In the genomic region with DNA sequence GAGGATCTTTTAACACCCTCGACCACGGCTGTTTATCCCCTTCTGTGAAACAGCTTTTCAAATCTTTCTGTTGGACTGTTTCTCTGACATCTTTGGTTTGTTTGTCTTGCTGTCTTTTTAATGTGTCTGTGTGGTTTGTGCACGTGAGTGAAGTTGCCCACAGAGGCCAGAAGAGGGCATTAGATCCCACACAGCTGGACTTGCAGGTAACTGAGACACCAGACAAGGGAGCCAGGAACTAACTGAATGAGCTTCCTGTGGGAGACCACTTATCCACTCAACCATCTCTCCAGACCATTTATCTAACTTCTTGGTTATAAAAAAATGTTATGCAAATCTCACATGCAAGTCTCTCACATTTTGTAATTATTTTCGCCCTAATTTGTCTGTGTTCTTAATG, we compare ENCODE assay signal across 17 mouse cellular contexts. TPM values are rescaled to one million over a fixed set of nuclear protein-coding genes. Genes with fewer than 3 reads are reported as not detected.
DNase-seq lines count a peak whose midpoint lies in the region; ATAC-seq lines count a peak whose summit lies in the region.
"Had no signal": no experiment of that assay in that cellular context is flagged by ENCODE, and none has a peak within 500 bp of the region (broad histone marks: within the 10 kb centered on the region; RNA-seq: fewer than 3 reads in every experiment).

No protein-coding gene starts in this region.

- 89% methylated on average over 4 of the region's 4 CpGs for WGBS in heart, embryonic 11.5 days (ENCODE audit: insufficient replicate concordance)
- 87% methylated on average over 4 of the region's 4 CpGs for WGBS in kidney, embryonic 16.5 days

- no peak for ATAC-seq in heart, embryonic 11.5 days (replicated peaks; ENCODE audit: insufficient number of reproducible peaks, low FRiP score, low TSS enrichment)
- no peak for ATAC-seq in kidney, embryonic 16.5 days (ENCODE audit: low FRiP score, low TSS enrichment)
- ATAC-seq: forebrain, embryonic 15.5 days; intestine, embryonic 16.5 days had no signal

- intact Hi-C loops in heart, postnatal 25 days (cut with DNase I), result no loop called here

- H3K27me3 ChIP-seq in heart, embryonic 11.5 days (ENCODE audit: control insufficient read depth, insufficient read depth, low read length), result no peaks in the 10 kb centered on the region
- no peaks in the 10 kb centered on the region for H3K27me3 ChIP-seq in kidney, embryonic 16.5 days (ENCODE audit: insufficient read depth, low read length)
- H3K27me3 ChIP-seq: forebrain, embryonic 15.5 days had no signal

- no peak overlapping the region for H3K4me3 ChIP-seq in heart, embryonic 11.5 days (ENCODE audit: low read depth, low read length)
- H3K4me3 ChIP-seq in kidney, embryonic 16.5 days (ENCODE audit: low read length), result no peak overlapping the region
- H3K4me3 ChIP-seq: forebrain, embryonic 15.5 days had no signal

- no peak overlapping the region for H3K9ac ChIP-seq in heart, embryonic 11.5 days (ENCODE audit: low read depth, low read length)
- H3K9ac ChIP-seq in kidney, embryonic 16.5 days (replicated peaks; ENCODE audit: low read length), result no peak overlapping the region
- H3K9ac ChIP-seq: forebrain, embryonic 15.5 days had no signal

- peak overlapping the region; percentile 42; the same call in 1 of the 2 replicates for H3K27ac ChIP-seq in heart, embryonic 11.5 days (ENCODE audit: low read depth, low read length)
- H3K27ac ChIP-seq in kidney, embryonic 16.5 days (ENCODE audit: low read length), result 0 out of 2 replicates have a peak overlapping the region, but pooled peaks have one; percentile 29
- H3K27ac ChIP-seq: forebrain, embryonic 15.5 days had no signal

- 0 out of 2 replicates have a peak, but pooled peaks cover 2% of the 10 kb centered on the region for H3K36me3 ChIP-seq in heart, embryonic 11.5 days (ENCODE audit: control insufficient read depth, insufficient read depth, low read length)
- H3K36me3 ChIP-seq in kidney, embryonic 16.5 days (ENCODE audit: insufficient read depth, low read length), result 0 out of 2 replicates have a peak, but pooled peaks cover 2% of the 10 kb centered on the region
- H3K36me3 ChIP-seq: forebrain, embryonic 15.5 days had no signal

- H3K4me2 ChIP-seq in heart, embryonic 11.5 days, result no peak overlapping the region
- no peak overlapping the region for H3K4me2 ChIP-seq in kidney, embryonic 16.5 days (replicated peaks; ENCODE audit: low read depth, low read length)
- H3K4me2 ChIP-seq: forebrain, embryonic 15.5 days; midbrain, embryonic 11.5 days had no signal

- no peaks in the 10 kb centered on the region for H3K9me3 ChIP-seq in heart, embryonic 11.5 days (replicated peaks; ENCODE audit: control insufficient read depth, low read length)
- H3K9me3 ChIP-seq in kidney, embryonic 16.5 days (ENCODE audit: low read length), result no peaks in the 10 kb centered on the region
- H3K9me3 ChIP-seq: forebrain, embryonic 15.5 days had no signal

- DNase-seq in heart, postnatal 25 days (ENCODE audit: low spot score), result no peak
- DNase-seq in kidney, adult 18-20 months, result no peak
- DNase-seq in thymus, postnatal 0 days (ENCODE audit: low spot score), result peak; percentile 37
- no peak for DNase-seq in thymus, postnatal 25 days
- no peak for DNase-seq in spleen, postnatal 36 days (ENCODE audit: low spot score in 2 of 2)
- no peak for DNase-seq in spleen, adult 12 weeks (ENCODE audit: low spot score)
- DNase-seq: adrenal gland, adult 8-10 months; cerebellum, adult 9-10 months; embryo, embryonic 11 days; gastrocnemius, postnatal 10 days; lung, postnatal 14 days; thymus, postnatal 4 days had no signal

- peaks cover 34% of the 10 kb centered on the region for H3K4me1 ChIP-seq in heart, embryonic 11.5 days (ENCODE audit: control insufficient read depth, insufficient read depth, low read length)
- peaks cover 16% of the 10 kb centered on the region for H3K4me1 ChIP-seq in kidney, embryonic 16.5 days (ENCODE audit: insufficient read depth, low read length)

RNA-seq across cellular contexts. Expression of a gene that starts 18.5 kb away (rescaled TPM):
- 18.5 and 23.2 TPM in 2 replicates for polyA plus RNA-seq in heart, embryonic 11.5 days (2014; fragmentation: Nextera tagmentation; extraction: Ambion mirVana)
- 100 to 1,000 TPM; 272 to 278 TPM for total RNA-seq in heart, postnatal 25 days (2021)
- polyA plus RNA-seq in kidney, embryonic 16.5 days (2015; fragmentation: Nextera tagmentation; extraction: Ambion mirVana), result 9.0 and 10.3 TPM in 2 replicates
- polyA plus RNA-seq in thymus, postnatal 0 days (2015; fragmentation: Nextera tagmentation; extraction: Ambion mirVana), result 13.0 and 15.3 TPM in 2 replicates

RNA-seq across cellular contexts. Expression of a gene that starts 33.0 kb away (rescaled TPM):
- polyA plus RNA-seq in heart, embryonic 11.5 days (2014; fragmentation: Nextera tagmentation; extraction: Ambion mirVana), result 7.1 and 8.6 TPM in 2 replicates
- 10 to 100 TPM in 1 of 2 experiments, 1 to 10 TPM in 1; 9.5 to 12.2 TPM for total RNA-seq in heart, postnatal 25 days (2021)
- 9.1 and 9.8 TPM in 2 replicates for polyA plus RNA-seq in kidney, embryonic 16.5 days (2015; fragmentation: Nextera tagmentation; extraction: Ambion mirVana)
- polyA plus RNA-seq in thymus, postnatal 0 days (2015; fragmentation: Nextera tagmentation; extraction: Ambion mirVana), result 11.0 and 13.5 TPM in 2 replicates

RNA-seq across cellular contexts. Expression of a gene that starts 33.1 kb away (rescaled TPM):
- 5.4 and 5.9 TPM in 2 replicates for polyA plus RNA-seq in heart, embryonic 11.5 days (2014; fragmentation: Nextera tagmentation; extraction: Ambion mirVana)
- 10 to 100 TPM; 18.9 to 19.2 TPM for total RNA-seq in heart, postnatal 25 days (2021)
- polyA plus RNA-seq in kidney, embryonic 16.5 days (2015; fragmentation: Nextera tagmentation; extraction: Ambion mirVana), result 7.8 and 8.1 TPM in 2 replicates
- polyA plus RNA-seq in thymus, postnatal 0 days (2015; fragmentation: Nextera tagmentation; extraction: Ambion mirVana), result 7.0 and 9.2 TPM in 2 replicates
